Mouse (Mus musculus): Measurements from ENCODE around the gene Unc45b.

GRCm38 (mm10) chr11:82949036-82949435 lies 38.7 kb downstream of the Unc45b start:
- TF ChIP-seq POLR2A (IDR thresholded peaks at IDR 0.05; ENCODE audit: insufficient read length, low read depth): no peak
- no peak for TF ChIP-seq TCF12 (IDR thresholded peaks at IDR 0.05; ENCODE audit: insufficient read depth, poor library complexity, severe bottlenecking)
- no peak for TF ChIP-seq USF1 (IDR thresholded peaks at IDR 0.05; ENCODE audit: low read depth)
- TF ChIP-seq CEBPB (IDR thresholded peaks at IDR 0.05; ENCODE audit: insufficient read depth, poor library complexity, severe bottlenecking): no peak
- no peak for TF ChIP-seq MAX (IDR thresholded peaks at IDR 0.05; ENCODE audit: low read depth)
- TF ChIP-seq REST (IDR thresholded peaks at IDR 0.05; ENCODE audit: insufficient read depth, insufficient read length): no peak

Measured in myocyte (in vitro differentiated cells).